Mouse (Mus musculus): ENCODE data around the gene Cherp. TPM values are rescaled to one million over a fixed set of nuclear protein-coding genes. Genes with fewer than 3 reads are reported as not detected.
A peak's percentile ranks its signal among the peaks of the same experiment; 100 is the strongest.

The Cherp gene
- polyA plus RNA-seq, 2 experiments: 19.9 to 25.4 TPM

- ATAC-seq (ENCODE audit: insufficient read depth) (peak; percentile 73; the same call in 1 of the 2 replicates), DNase-seq (ENCODE audit: low read depth in 3 of 3, low spot score in 3 of 3) (no peak)
- Histone ChIP-seq H3K27ac (no peak overlapping the region), H3K4me1 (replicated peaks; ENCODE audit: control insufficient read depth in 2 of 2, insufficient read depth in 2 of 2, low read length in 1 of 2) (peaks cover 0 to 6% of the 10 kb centered on the region in 2 experiments; a peak in 2 of 4 replicates), H3K4me3 (ENCODE audit: insufficient read depth in 1 of 2, low read depth in 2 of 2, low read length in 2 of 2) (no peak overlapping the region), H3K4me2 (ENCODE audit: low read depth) (no peak overlapping the region), H3K9me3 (ENCODE audit: control insufficient read depth, low read length) (no peaks in the 10 kb centered on the region), H3K9ac (replicated peaks) (no peak overlapping the region), H3K36me3 (replicated peaks; ENCODE audit: control insufficient read depth, insufficient read depth, low read depth) (no peaks in the 10 kb centered on the region), H3K27me3 (ENCODE audit: control insufficient read depth, insufficient read depth, low read length) (no peaks in the 10 kb centered on the region)
- 42% methylated on average over 8 of the region's 8 CpGs for WGBS (ENCODE audit: insufficient replicate concordance)
- TF ChIP-seq EP300 (IDR thresholded peaks at IDR 0.05; ENCODE audit: low read depth) (no peak), CTCF (IDR thresholded peaks at IDR 0.05; ENCODE audit: low read depth) (no peak)
These were observed 23.5 kb downstream of the Cherp start for GRCm38 (mm10) chr8:72451516-72451915.

GRCm38 (mm10) chr8:72445071-72445470 is 30.0 kb downstream of the Cherp start:
- Histone ChIP-seq H3K9ac (replicated peaks) (no peak overlapping the region), H3K9me3 (ENCODE audit: control insufficient read depth, low read length) (no peaks in the 10 kb centered on the region), H3K27ac (no peak overlapping the region), H3K4me3 (ENCODE audit: insufficient read depth in 1 of 2, low read depth in 2 of 2, low read length in 2 of 2) (no peak overlapping the region), H3K4me2 (ENCODE audit: low read depth) (no peak overlapping the region), H3K4me1 (replicated peaks; ENCODE audit: control insufficient read depth in 2 of 2, insufficient read depth in 2 of 2, low read length in 1 of 2) (peaks cover 3 to 10% of the 10 kb centered on the region in 2 experiments; a peak in 3 of 4 replicates), H3K36me3 (replicated peaks; ENCODE audit: control insufficient read depth, insufficient read depth, low read depth) (no peaks in the 10 kb centered on the region), H3K27me3 (ENCODE audit: control insufficient read depth, insufficient read depth, low read length) (no peaks in the 10 kb centered on the region)
- no peak for ATAC-seq (ENCODE audit: insufficient read depth)
- no peak for DNase-seq (ENCODE audit: low read depth in 3 of 3, low spot score in 3 of 3)
- 75% methylated on average over 6 of the region's 6 CpGs for WGBS (ENCODE audit: insufficient replicate concordance)
- TF ChIP-seq CTCF (IDR thresholded peaks at IDR 0.05; ENCODE audit: low read depth): no peak
- TF ChIP-seq EP300 (IDR thresholded peaks at IDR 0.05; ENCODE audit: low read depth): no peak

- DNase-seq (ENCODE audit: low read depth in 3 of 3, low spot score in 3 of 3) (no peak), ATAC-seq (ENCODE audit: insufficient read depth) (peak; percentile 49)
- peak overlapping the region; percentile 44 to 57 for H3K4me3 ChIP-seq (ENCODE audit: insufficient read depth in 1 of 2, low read depth in 2 of 2, low read length in 2 of 2)
- H3K9ac ChIP-seq (replicated peaks): peak overlapping the region; percentile 53
- H3K36me3 ChIP-seq (replicated peaks; ENCODE audit: control insufficient read depth, insufficient read depth, low read depth): no peaks in the 10 kb centered on the region
- H3K4me2 ChIP-seq (ENCODE audit: low read depth): peak overlapping the region; percentile 58
- H3K9me3 ChIP-seq (ENCODE audit: control insufficient read depth, low read length): no peaks in the 10 kb centered on the region
- H3K27ac ChIP-seq: no peak overlapping the region; the same call in 1 of the 2 replicates
- TF ChIP-seq EP300 (IDR thresholded peaks at IDR 0.05; ENCODE audit: low read depth): no peak
- TF ChIP-seq CTCF (IDR thresholded peaks at IDR 0.05; ENCODE audit: low read depth): no peak
- WGBS (ENCODE audit: insufficient replicate concordance): 30% methylated on average over 6 of the region's 6 CpGs
- peaks cover 3 to 10% of the 10 kb centered on the region in 2 experiments; a peak in 3 of 4 replicates for H3K4me1 ChIP-seq (replicated peaks; ENCODE audit: control insufficient read depth in 2 of 2, insufficient read depth in 2 of 2, low read length in 1 of 2)
- H3K27me3 ChIP-seq (ENCODE audit: control insufficient read depth, insufficient read depth, low read length): no peaks in the 10 kb centered on the region
These were observed 31.1 kb downstream of the Cherp start for GRCm38 (mm10) chr8:72443994-72444350.

- 6% methylated on average over 34 of the region's 34 CpGs for WGBS (ENCODE audit: insufficient replicate concordance)
- H3K4me2 ChIP-seq (ENCODE audit: low read depth): peak within 1 kb of the TSS; percentile 81
- H3K9ac ChIP-seq (replicated peaks): peak within 1 kb of the TSS; percentile 59
- peak; percentile 94 to 96 (median 96) for DNase-seq (ENCODE audit: low read depth in 3 of 3, low spot score in 3 of 3)
- no peaks in the 10 kb centered on the region for H3K9me3 ChIP-seq (ENCODE audit: control insufficient read depth, low read length)
- H3K36me3 ChIP-seq (replicated peaks; ENCODE audit: control insufficient read depth, insufficient read depth, low read depth): no peaks in the 10 kb centered on the region
- peak; percentile 98 for ATAC-seq (ENCODE audit: insufficient read depth)
- TF ChIP-seq EP300 (IDR thresholded peaks at IDR 0.05; ENCODE audit: low read depth) (no peak), CTCF (IDR thresholded peaks at IDR 0.05; ENCODE audit: low read depth) (no peak)
- H3K27me3 ChIP-seq (ENCODE audit: control insufficient read depth, insufficient read depth, low read length): no peaks in the 10 kb centered on the region
- H3K4me1 ChIP-seq (replicated peaks; ENCODE audit: control insufficient read depth in 2 of 2, insufficient read depth in 2 of 2, low read length in 1 of 2): peaks cover 3 to 10% of the 10 kb centered on the region in 2 experiments; a peak in 3 of 4 replicates
- H3K4me3 ChIP-seq (ENCODE audit: insufficient read depth in 1 of 2, low read depth in 2 of 2, low read length in 2 of 2): peak within 1 kb of the TSS; percentile 55 to 70
- H3K27ac ChIP-seq: no peak within 1 kb of the TSS; the same call in 1 of the 2 replicates
These were observed 31.6 kb downstream of the Cherp start, which contains the start of the genes Calr3 and 1700030K09Rik for GRCm38 (mm10) chr8:72443338-72443993. Calr3 (minus strand) TSS chr8:72443870. 1700030K09Rik (plus strand) TSS chr8:72443880.

- Histone ChIP-seq H3K9ac (replicated peaks) (no peak overlapping the region), H3K4me1 (replicated peaks; ENCODE audit: control insufficient read depth in 2 of 2, insufficient read depth in 2 of 2, low read length in 1 of 2) (peaks cover 3 to 8% of the 10 kb centered on the region in 2 experiments; a peak in 3 of 4 replicates), H3K9me3 (ENCODE audit: control insufficient read depth, low read length) (no peaks in the 10 kb centered on the region), H3K27ac (no peak overlapping the region), H3K27me3 (ENCODE audit: control insufficient read depth, insufficient read depth, low read length) (no peaks in the 10 kb centered on the region), H3K36me3 (replicated peaks; ENCODE audit: control insufficient read depth, insufficient read depth, low read depth) (no peaks in the 10 kb centered on the region), H3K4me2 (ENCODE audit: low read depth) (no peak overlapping the region), H3K4me3 (ENCODE audit: insufficient read depth in 1 of 2, low read depth in 2 of 2, low read length in 2 of 2) (no peak overlapping the region)
- TF ChIP-seq CTCF (IDR thresholded peaks at IDR 0.05; ENCODE audit: low read depth): no peak
- no peak for DNase-seq (ENCODE audit: low read depth in 3 of 3, low spot score in 3 of 3)
- ATAC-seq (ENCODE audit: insufficient read depth): no peak
- WGBS (ENCODE audit: insufficient replicate concordance): 57% methylated on average over 8 of the region's 8 CpGs
These were observed 36.6 kb downstream of the Cherp start for GRCm38 (mm10) chr8:72438248-72439015.
